Mouse (Mus musculus): ENCODE results near the gene Hip1r.

The Hip1r gene

DNA sequence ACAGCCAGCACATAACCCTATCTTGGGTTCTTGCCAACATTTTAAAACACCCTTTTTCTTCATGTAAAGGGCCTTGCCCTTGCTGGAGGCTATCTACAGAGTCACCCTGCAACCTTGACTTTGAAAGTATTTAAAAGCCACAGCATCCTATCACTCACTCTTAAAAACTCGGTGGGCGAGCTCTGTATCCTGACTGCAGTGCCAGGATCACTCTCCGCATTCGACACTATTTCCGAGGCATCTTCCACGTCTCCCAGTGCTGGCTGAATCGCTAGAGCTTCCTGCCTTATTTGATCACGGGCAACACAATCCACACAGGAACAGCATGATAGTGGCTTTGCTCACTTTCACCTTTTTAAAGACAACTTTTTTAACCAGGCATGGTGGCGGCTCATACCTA lies 44.5 kb downstream of the Hip1r start:
- DNase-seq (ENCODE audit: low read depth, low spot score): no peak

DNA sequence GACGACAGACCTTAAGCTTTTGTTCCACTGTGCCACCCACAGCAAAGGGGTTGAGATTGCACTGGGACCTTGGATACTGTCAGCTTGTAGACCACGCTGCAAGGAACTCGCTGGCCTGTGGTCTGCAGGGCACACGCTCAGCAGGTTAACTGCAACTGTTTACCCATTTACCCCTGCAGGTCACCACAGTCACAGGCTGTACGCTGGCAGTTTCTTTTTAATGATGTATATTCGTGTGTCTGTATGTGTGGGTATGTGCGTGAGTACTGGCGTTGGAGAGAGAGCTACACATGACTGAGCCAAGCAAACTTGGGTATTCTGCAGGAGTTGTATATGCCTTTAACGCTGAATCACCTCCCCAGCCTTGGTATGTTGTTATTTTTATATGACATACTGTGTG lies 45.2 kb downstream of the Hip1r start:
- DNase-seq (ENCODE audit: low read depth, low spot score): no peak

DNA sequence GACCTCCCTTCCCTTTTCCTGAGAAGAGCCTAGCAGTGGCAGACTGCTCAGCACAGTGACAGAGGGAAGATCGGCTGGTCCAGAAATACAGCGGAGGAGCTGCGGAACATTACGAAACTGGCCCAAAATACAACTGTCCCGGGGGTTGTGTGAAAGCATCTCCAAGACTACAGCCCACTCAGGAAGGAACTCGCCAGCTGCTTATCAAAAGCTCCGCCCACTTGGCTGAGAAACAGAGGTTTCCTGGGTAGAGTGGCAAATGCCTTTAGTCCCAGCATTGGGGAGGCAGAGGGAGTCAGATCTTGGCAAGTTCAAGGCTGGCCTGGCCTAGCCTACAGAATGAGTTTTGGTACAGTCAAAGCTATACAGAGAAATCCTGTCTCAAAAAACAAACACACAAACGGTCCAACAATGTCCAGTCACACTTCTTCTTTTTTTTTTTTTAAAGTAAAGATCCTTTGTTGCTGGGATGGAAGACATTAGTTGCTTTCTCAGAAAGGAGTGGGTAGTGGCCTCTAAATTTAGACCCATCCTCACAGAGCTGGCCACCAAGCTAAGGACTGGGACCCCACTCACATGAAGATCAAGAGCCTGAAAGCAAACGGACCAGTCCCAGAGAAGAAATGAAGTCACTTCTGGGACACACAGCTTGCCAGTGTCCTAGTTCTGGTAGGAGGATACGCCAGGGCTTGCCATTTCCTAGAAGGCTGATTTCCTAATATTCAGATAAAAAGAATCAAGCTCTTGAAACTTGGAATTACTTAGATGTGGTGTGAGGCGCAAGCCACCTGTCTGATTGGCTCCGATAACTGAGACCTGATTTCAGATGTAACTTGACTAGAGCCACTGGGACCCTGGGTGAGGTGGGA lies 46.2 kb downstream of the Hip1r start:
- DNase-seq (ENCODE audit: low read depth, low spot score): no peak

DNA sequence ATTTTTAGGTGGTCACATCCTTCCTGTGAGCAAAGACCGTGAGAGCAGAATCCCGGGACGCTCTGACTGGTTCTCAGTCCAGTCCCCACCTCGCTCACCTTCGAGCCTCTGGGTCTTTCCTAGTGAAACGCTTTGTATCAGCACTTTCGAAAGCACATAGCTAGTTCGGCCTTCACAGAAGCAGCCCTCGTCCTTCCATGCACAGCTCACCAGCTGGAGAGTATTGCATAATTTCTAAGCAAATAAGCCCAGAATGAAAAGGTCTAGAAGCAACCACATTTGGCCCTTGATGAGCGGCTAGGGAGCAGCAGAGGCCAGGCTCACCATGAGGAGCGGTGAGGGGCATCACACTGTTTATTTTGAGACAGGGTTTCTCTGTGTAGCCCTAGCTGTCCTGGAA lies 47.7 kb downstream of the Hip1r start:
- no peak for DNase-seq (ENCODE audit: low read depth, low spot score)

DNA sequence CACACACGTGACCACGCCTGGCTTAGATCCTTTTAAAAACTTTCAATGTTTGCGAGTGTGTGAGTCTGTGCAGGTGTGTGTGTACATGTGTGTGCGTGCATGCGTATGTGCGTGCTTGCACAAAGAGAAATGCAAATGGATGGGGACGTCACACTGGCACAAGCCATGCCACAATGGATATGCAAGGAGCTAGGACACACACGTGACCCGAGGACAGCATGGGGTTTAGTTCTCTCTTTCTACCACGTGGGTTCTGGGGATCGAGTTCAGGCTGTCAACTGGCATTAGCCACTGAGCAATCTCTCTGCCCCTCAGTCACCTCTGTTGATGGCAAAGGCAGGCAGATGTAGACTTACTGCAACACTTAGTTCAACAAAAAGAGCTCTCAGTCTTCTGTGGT lies 48.3 kb downstream of the Hip1r start:
- no peak for DNase-seq (ENCODE audit: low read depth, low spot score)

DNA sequence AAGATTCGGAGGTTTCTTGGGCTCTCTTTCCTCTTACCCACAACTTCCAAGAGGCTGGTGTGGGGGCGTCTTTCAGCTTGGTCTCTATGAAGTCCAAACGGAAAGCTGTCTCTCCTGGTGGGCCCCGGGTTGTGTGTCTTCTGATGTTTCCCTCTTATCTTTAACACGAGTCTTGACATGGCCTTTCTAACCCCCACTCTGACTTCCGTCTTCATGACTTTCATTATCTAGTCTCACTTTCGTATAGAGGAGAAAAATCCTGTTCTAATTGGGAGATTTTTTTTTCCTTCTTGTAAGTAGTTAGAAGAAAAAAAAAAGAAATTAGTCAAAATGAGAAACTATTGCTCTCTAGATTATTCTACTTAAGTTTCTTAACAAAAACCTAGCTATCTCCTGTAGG lies 48.9 kb downstream of the Hip1r start:
- DNase-seq (ENCODE audit: low read depth, low spot score): no peak

DNA sequence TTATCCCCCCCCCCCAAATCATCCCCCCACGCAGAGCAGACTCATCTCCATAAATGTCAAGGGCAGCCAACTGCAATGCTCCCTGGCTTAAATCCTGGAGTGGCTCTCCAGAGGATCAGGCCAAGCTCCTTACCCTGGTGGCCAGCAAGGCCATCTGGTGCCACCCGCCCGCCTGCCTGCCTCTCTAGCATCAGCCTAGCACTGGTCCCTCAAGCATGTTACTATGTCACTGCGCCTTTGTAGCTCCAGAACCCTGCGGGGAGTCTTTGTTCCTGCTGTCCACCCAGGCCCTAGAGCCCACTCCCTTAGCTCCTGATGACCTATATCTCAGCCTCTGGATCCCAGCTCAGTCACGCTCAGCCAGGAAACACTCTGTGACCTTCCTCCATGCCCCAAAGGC lies 51.2 kb downstream of the Hip1r start:
- no peak for DNase-seq (ENCODE audit: low read depth, low spot score)

DNA sequence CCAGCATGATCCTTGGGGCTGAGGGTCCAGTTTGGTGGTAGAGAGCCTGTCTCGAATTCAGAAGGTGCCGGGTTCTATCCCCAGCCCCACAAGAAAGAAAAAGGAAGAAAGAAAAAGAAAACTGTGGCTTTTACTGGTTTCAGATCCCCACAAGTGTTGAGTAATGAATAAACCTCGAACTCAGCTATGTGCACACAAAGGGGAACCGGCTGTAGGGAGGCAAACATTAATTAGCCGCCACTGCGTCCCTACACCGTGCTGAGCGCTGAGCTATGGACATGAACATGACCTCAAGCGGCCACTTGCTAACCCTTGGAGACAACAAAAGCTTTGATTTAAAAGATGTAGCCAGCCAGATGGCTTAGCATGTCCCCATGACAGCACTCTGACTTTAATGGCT lies 51.7 kb downstream of the Hip1r start:
- DNase-seq (ENCODE audit: low read depth, low spot score): no peak

GRCm38 (mm10) chr5:124025587-124026441 lies 52.4 kb downstream of the Hip1r start:
- no peak for DNase-seq (ENCODE audit: low read depth, low spot score)

GRCm38 (mm10) chr5:124026568-124026967 lies 53.1 kb downstream of the Hip1r start:
- no peak for DNase-seq (ENCODE audit: low read depth, low spot score)

DNA sequence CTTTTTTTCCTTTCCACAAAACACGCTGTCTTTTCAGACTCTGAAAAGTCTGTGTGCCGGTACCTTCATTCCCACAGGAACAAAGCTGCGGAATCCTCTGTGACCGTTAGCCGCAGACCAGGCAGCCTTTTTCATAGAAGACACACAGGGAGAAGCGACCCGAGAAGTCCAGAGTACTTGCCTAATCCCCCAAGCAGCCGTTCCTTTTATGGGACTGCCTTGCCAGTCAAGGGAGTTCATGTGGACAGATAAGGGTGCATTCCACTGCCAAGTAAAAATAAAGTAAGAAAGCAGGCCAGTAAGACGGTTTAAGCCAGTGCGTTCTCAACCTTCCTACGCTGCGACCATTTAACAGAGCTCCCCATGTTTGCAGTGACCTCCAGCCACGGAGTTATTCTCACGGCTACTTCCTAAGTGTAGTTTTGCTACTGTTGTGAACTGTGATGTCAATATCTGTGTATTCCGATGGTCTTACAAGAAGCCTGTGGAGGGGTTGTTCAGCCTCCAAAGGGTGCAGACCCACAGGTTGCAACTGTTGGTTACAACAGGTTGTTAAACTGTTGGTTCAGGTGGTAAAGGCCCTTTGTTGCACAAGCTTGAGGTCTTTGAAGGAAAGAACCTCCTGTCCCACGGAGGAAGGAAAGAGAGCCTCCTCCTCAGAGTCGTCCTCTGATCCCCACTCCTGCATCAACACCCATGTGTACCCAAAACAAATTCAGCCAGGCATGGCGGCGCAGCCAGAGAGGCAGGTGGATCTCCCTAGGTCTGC lies 54.5 kb downstream of the Hip1r start:
- no peak for DNase-seq (ENCODE audit: low read depth, low spot score)

DNA sequence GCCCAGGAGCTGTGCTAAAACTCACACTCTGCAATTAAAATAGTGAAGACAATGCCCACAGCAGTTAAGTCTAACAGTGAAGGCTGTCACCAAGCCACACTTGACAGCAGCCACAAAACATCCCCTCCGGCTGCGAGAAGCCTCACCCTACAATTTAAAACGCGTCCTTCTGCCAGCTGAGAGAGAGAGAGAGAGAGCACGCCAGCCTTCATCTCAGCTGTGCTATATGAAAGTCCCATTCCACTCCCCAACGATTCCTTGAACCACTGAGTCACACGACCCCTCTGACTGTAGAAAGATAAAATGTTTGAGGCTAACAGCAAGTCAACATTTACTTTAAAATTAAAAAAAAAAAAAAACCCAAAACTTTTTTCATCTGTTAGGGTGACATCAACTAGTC lies 55.3 kb downstream of the Hip1r start:
- no peak for DNase-seq (ENCODE audit: low read depth, low spot score)

DNA sequence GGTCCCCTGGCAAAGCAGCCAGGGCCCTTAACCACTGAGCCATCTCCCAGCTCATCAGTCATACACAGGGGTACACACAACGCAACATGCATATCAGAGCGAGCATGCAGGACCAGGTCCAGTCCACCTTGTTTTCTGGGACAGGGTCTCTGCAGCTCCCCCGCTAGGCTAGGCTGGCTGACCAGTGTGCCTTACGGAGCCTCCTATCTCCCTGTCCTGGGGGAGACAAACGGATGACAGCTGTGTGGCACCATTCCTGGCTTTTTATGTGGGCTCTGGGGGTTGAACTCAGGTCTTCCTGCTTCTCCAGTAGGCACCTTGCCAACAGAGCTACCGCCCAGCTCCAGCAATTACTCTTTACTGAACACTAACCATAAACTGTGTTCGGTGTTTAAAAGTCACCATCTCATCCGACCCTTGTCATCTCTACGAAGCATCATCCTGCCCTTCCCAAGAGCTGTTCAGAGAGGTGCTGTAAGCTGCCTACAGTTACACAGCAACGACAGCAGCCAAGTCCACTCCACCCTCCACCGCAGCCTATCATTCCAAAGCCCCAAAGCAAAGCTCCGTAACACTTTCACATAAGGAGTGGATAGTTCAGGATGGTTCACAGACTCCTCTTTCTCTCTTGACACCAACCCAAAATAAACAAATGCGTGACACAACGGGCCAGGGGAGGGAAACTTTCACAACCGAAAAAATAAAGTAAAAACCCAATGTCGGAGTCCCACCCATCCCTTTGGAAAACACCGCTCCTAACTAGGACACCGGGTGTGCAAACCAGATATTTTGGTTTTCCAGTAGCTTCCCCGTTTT lies 56.0 kb downstream of the Hip1r start:
- DNase-seq (ENCODE audit: low read depth, low spot score): no peak

- no peak for DNase-seq (ENCODE audit: low read depth, low spot score)
These were observed 57.1 kb downstream of the Hip1r start for GRCm38 (mm10) chr5:124030386-124031067.

DNA sequence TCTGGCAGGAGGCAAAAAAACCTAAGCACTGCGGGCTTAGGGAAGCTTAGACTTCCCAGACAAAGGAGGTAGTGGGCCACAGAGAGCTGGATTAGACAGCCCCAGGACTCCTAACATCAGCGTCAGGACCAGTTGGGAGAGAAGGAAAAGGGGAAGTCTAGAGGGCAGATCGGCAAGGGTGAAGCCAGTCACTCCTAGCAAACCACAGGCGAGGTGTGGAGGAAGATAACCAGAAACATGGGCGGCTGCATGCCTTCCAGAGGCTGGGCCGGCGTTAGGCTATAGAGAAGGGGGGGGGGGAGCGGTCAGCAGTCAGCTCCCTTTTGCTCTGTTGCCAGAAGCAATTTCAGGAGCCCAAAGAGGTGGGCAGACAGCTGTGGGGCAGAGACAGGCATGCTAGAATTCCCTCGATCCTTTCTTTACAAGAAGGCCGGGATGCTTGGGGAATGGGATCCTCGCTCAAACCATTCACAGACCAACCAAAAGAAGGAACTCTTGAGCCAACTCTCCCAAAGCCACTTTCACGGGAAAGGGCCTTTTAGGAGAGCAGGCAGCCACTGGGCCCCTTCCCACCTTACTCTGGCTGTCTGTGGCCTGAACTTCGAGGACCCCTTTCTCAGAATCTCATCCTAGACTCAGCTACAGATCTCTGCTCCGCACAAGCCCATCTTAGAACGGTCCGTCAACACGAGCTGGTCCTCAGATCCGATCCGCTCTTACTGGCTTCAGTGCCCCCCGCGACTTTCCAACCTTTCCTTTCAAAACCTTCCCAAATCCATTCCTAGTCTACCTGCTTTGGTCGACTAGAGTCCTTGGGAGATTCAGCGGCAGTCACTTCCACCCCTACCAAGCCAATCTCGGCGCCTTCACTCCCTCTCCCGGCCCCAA lies 57.9 kb downstream of the Hip1r start:
- DNase-seq (ENCODE audit: low read depth, low spot score): peak; percentile 13

- peak; percentile 95 for DNase-seq (ENCODE audit: low read depth, low spot score)
These were observed 58.6 kb downstream of the Hip1r start, which contains the start of gene Vps37b for GRCm38 (mm10) chr5:124032001-124032508. Vps37b (minus strand) TSS chr5:124032270.

DNA sequence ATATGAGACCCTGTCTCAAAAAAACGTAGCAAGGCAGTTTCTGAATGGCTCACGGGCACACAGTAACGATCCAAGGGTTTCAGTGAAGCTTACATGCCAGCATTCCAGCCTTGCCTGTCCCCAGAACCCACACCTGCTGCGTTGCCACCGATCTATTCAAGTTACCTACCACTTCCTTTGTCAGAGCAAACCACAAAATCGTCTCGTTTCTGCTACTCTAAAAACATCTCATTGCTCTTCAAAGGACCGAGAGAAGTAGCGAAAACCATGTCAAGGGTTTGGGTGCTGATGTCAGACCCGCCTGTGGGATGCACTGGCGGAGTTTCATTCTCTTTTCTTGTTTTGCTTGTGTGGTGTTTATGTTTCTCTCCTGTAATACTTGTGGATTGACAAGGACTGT lies 61.0 kb downstream of the Hip1r start:
- no peak for DNase-seq (ENCODE audit: low read depth, low spot score)

- DNase-seq (ENCODE audit: low read depth, low spot score): no peak
These were observed 62.0 kb downstream of the Hip1r start for GRCm38 (mm10) chr5:124035406-124035805.

DNA sequence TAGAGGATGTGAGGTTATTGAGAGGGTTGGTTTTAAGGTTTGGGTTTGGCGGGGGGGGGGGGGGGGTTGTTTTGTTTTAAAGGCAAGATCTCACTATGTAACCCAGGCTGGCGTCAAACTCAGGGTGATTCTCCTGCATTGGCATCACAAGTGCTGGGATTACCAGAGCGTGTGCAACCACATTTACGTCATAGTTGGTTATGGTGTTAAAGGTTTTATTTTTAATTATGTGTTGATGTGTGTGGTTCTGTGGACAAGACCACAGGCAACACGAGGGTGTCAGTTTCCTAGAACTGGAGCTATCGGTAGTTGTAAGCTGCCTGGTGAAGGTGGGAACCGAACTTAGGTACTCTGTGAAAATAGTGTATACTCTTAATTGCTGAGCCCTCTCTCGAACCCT lies 62.4 kb downstream of the Hip1r start:
- DNase-seq (ENCODE audit: low read depth, low spot score): no peak
